ENCODE assay signal across 8 mouse cellular contexts in genomic region chr11:116004186-116004823, GRCm38 (mm10). TPM values are rescaled to one million over a fixed set of nuclear protein-coding genes. Genes with fewer than 3 reads are reported as not detected.
A peak's percentile ranks its signal among the peaks of the same experiment; 100 is the strongest.
DNase-seq lines count a peak whose midpoint lies in the region; ATAC-seq and TF ChIP-seq lines count a peak whose summit lies in the region.

No protein-coding gene starts in this region.

- no peak for DNase-seq in lung, postnatal 10 days
- no peak for DNase-seq in right cerebral cortex, postnatal 14 days
- no peak for DNase-seq in cerebellum, postnatal 14 days

- TF ChIP-seq POLR2A in embryonic fibroblast, embryonic 13.5 days (IDR thresholded peaks at IDR 0.05; ENCODE audit: low read depth, low read length), result 0 out of 2 replicates have a peak, but pooled peaks have one; percentile 11
- no peak for TF ChIP-seq POLR2A in small intestine, adult 2 months (IDR thresholded peaks at IDR 0.05; ENCODE audit: low read depth, low read length)

- no peaks in the 10 kb centered on the region for H3K9me3 ChIP-seq in lung, embryonic 15.5 days
- peaks cover 4% of the 10 kb centered on the region; the same call in 1 of the 2 replicates for H3K9me3 ChIP-seq in limb, embryonic 12.5 days

- H3K27me3 ChIP-seq in lung, embryonic 15.5 days, result peaks cover 13% of the 10 kb centered on the region
- H3K27me3 ChIP-seq in limb, embryonic 12.5 days, result peaks cover 9% of the 10 kb centered on the region
- H3K27me3 ChIP-seq in small intestine, adult 2 months (ENCODE audit: control insufficient read depth, insufficient read depth, low read length), result no peaks in the 10 kb centered on the region

- peak overlapping the region; percentile 79 for H3K27ac ChIP-seq in lung, embryonic 15.5 days
- H3K27ac ChIP-seq in embryonic fibroblast, embryonic 13.5 days (ENCODE audit: insufficient read depth, low read length), result no peak overlapping the region
- peak overlapping the region; percentile 75; the same call in 1 of the 2 replicates for H3K27ac ChIP-seq in limb, embryonic 12.5 days
- H3K27ac ChIP-seq in small intestine, adult 2 months (ENCODE audit: insufficient read depth, low read depth, low read length), result peak overlapping the region; percentile 76

- WGBS in lung, embryonic 15.5 days, result 33% methylated on average over 8 of the region's 8 CpGs
- WGBS in limb, embryonic 12.5 days, result 44% methylated on average over 8 of the region's 8 CpGs
- WGBS in small intestine, adult 2 months, result 34% methylated on average over 8 of the region's 8 CpGs

- peaks cover 20% of the 10 kb centered on the region for H3K36me3 ChIP-seq in lung, embryonic 15.5 days
- peaks cover 30% of the 10 kb centered on the region for H3K36me3 ChIP-seq in limb, embryonic 12.5 days
- H3K36me3 ChIP-seq in small intestine, adult 2 months (ENCODE audit: control insufficient read depth, insufficient read depth, low read length), result peaks cover 48% of the 10 kb centered on the region

- no peak for ATAC-seq in lung, embryonic 15.5 days (ENCODE audit: borderline replicate concordance, extremely low read depth, low FRiP score, low TSS enrichment)
- ATAC-seq in limb, embryonic 12.5 days (ENCODE audit: insufficient number of reproducible peaks, insufficient read depth, low FRiP score, low TSS enrichment, low read depth), result no peak
- ATAC-seq in granulocyte monocyte progenitor cell, adult 5-6 weeks (replicated peaks; ENCODE audit: poor library complexity, severe bottlenecking), result no peak

- peaks cover 14% of the 10 kb centered on the region for H3K4me1 ChIP-seq in lung, embryonic 15.5 days
- peaks cover 3% of the 10 kb centered on the region; the same call in 1 of the 2 replicates for H3K4me1 ChIP-seq in embryonic fibroblast, embryonic 13.5 days (ENCODE audit: control insufficient read depth, insufficient read depth, low read length)
- H3K4me1 ChIP-seq in limb, embryonic 12.5 days (replicated peaks), result peaks cover 24% of the 10 kb centered on the region
- H3K4me1 ChIP-seq in small intestine, adult 2 months (ENCODE audit: control insufficient read depth, insufficient read depth, insufficient read length, low read length), result peaks cover 24% of the 10 kb centered on the region

- H3K4me2 ChIP-seq in lung, embryonic 15.5 days, result peak overlapping the region; percentile 82
- peak overlapping the region; percentile 61 for H3K4me2 ChIP-seq in limb, embryonic 12.5 days

- H3K4me3 ChIP-seq in lung, embryonic 15.5 days, result peak overlapping the region; percentile 36
- H3K4me3 ChIP-seq in embryonic fibroblast, embryonic 13.5 days (ENCODE audit: insufficient read depth, low read length), result no peak overlapping the region; the same call in 1 of the 2 replicates
- peak overlapping the region; percentile 38 for H3K4me3 ChIP-seq in limb, embryonic 12.5 days (replicated peaks)
- peak overlapping the region; percentile 56 for H3K4me3 ChIP-seq in small intestine, adult 2 months (ENCODE audit: low read depth, low read length)

- TF ChIP-seq CTCF in embryonic fibroblast, embryonic 13.5 days (IDR thresholded peaks at IDR 0.05; ENCODE audit: borderline replicate concordance, insufficient read depth, low read length), result no peak
- no peak for TF ChIP-seq CTCF in small intestine, adult 2 months (IDR thresholded peaks at IDR 0.05; ENCODE audit: extremely low read depth, insufficient read length, insufficient replicate concordance, low read depth, low read length)

- H3K9ac ChIP-seq in lung, embryonic 15.5 days, result peak overlapping the region; percentile 26
- H3K9ac ChIP-seq in limb, embryonic 12.5 days (replicated peaks), result peak overlapping the region; percentile 60

RNA-seq across cellular contexts. Expression of gene Galk1, which starts 8.2 kb away (rescaled TPM):
- 215 and 229 TPM in 2 replicates for polyA plus RNA-seq in lung, embryonic 15.5 days (2015; fragmentation: Nextera tagmentation; extraction: Ambion mirVana)
- polyA plus RNA-seq in embryonic fibroblast, embryonic 13.5 days (2011; ENCODE audit: insufficient read length, low read depth, missing spikeins), result 50.8 and 58.6 TPM in 2 replicates
- polyA plus RNA-seq in limb, embryonic 12.5 days (2016; fragmentation: Nextera tagmentation; extraction: Ambion mirVana), result 181 and 182 TPM in 2 replicates
- polyA plus RNA-seq in small intestine, adult 2 months (2012; rRNA removed), result 39.5 and 53.3 TPM in 2 replicates
- 36.7 and 62.2 TPM in 2 replicates for total RNA-seq in granulocyte monocyte progenitor cell, adult 5-6 weeks (2014; fragmentation: Nextera tagmentation)
- 41.3 and 52.3 TPM in 2 replicates for total RNA-seq in granulocyte monocyte progenitor cell, adult 5-6 weeks (2017)

RNA-seq across cellular contexts. Expression of gene H3f3b, which starts 23.5 kb away (rescaled TPM):
- polyA plus RNA-seq in lung, embryonic 15.5 days (2015; fragmentation: Nextera tagmentation; extraction: Ambion mirVana), result 1,879 and 1,955 TPM in 2 replicates
- 339 and 513 TPM in 2 replicates for polyA plus RNA-seq in embryonic fibroblast, embryonic 13.5 days (2011; ENCODE audit: insufficient read length, low read depth, missing spikeins)
- polyA plus RNA-seq in limb, embryonic 12.5 days (2016; fragmentation: Nextera tagmentation; extraction: Ambion mirVana), result 2,405 and 2,474 TPM in 2 replicates
- polyA plus RNA-seq in small intestine, adult 2 months (2012; rRNA removed), result 48.6 and 118 TPM in 2 replicates
- 447 and 460 TPM in 2 replicates for total RNA-seq in granulocyte monocyte progenitor cell, adult 5-6 weeks (2014; fragmentation: Nextera tagmentation)
- 931 and 1,017 TPM in 2 replicates for total RNA-seq in granulocyte monocyte progenitor cell, adult 5-6 weeks (2017)

RNA-seq across cellular contexts. Expression of gene Unk, which starts 25.8 kb away (rescaled TPM):
- 37.0 and 37.7 TPM in 2 replicates for polyA plus RNA-seq in lung, embryonic 15.5 days (2015; fragmentation: Nextera tagmentation; extraction: Ambion mirVana)
- 16.9 and 18.8 TPM in 2 replicates for polyA plus RNA-seq in embryonic fibroblast, embryonic 13.5 days (2011; ENCODE audit: insufficient read length, low read depth, missing spikeins)
- polyA plus RNA-seq in limb, embryonic 12.5 days (2016; fragmentation: Nextera tagmentation; extraction: Ambion mirVana), result 50.0 and 51.8 TPM in 2 replicates
- polyA plus RNA-seq in small intestine, adult 2 months (2012; rRNA removed), result 10.4 and 21.5 TPM in 2 replicates
- total RNA-seq in granulocyte monocyte progenitor cell, adult 5-6 weeks (2014; fragmentation: Nextera tagmentation), result 25.4 and 40.0 TPM in 2 replicates
- total RNA-seq in granulocyte monocyte progenitor cell, adult 5-6 weeks (2017), result 15.2 and 19.9 TPM in 2 replicates

RNA-seq across cellular contexts. Expression of gene Itgb4, which starts 29.8 kb away (rescaled TPM):
- polyA plus RNA-seq in lung, embryonic 15.5 days (2015; fragmentation: Nextera tagmentation; extraction: Ambion mirVana), result 2.6 and 3.4 TPM in 2 replicates
- polyA plus RNA-seq in embryonic fibroblast, embryonic 13.5 days (2011; ENCODE audit: insufficient read length, low read depth, missing spikeins), result 1.3 and 2.1 TPM in 2 replicates
- polyA plus RNA-seq in limb, embryonic 12.5 days (2016; fragmentation: Nextera tagmentation; extraction: Ambion mirVana), result 3.1 and 3.9 TPM in 2 replicates
- polyA plus RNA-seq in small intestine, adult 2 months (2012; rRNA removed), result 53.2 and 133 TPM in 2 replicates
- total RNA-seq in granulocyte monocyte progenitor cell, adult 5-6 weeks (2014; fragmentation: Nextera tagmentation), result not detected in 2 replicates
- not detected in 2 replicates for total RNA-seq in granulocyte monocyte progenitor cell, adult 5-6 weeks (2017)
